Mouse (Mus musculus): Measurements from ENCODE around the gene Dpp8. TPM values are rescaled to one million over a fixed set of nuclear protein-coding genes. Genes with fewer than 3 reads are reported as not detected.

Gene Dpp8
- total RNA-seq, 1 experiment from 2014 or later: 99.4 TPM

- peak; percentile 89 for ATAC-seq (replicated peaks; ENCODE audit: insufficient number of reproducible peaks, low FRiP score, low TSS enrichment, poor library complexity, severe bottlenecking)
Observed at GRCm38 (mm10) chr9:65020991-65021886, 11.0 kb upstream of the Dpp8 start, which contains the start of gene Hacd3. TSS of gene Hacd3 (minus strand) at chr9:65021693.

GRCm38 (mm10) chr9:65021887-65022579 lies 10.2 kb upstream of the Dpp8 start:
- no peak for ATAC-seq (replicated peaks; ENCODE audit: insufficient number of reproducible peaks, low FRiP score, low TSS enrichment, poor library complexity, severe bottlenecking)

- no peak for ATAC-seq (replicated peaks; ENCODE audit: insufficient number of reproducible peaks, low FRiP score, low TSS enrichment, poor library complexity, severe bottlenecking)
Observed at GRCm38 (mm10) chr9:65022580-65023135, 9.6 kb upstream of the Dpp8 start.

GRCm38 (mm10) chr9:65023447-65023846 lies 8.8 kb upstream of the Dpp8 start:
- ATAC-seq (replicated peaks; ENCODE audit: insufficient number of reproducible peaks, low FRiP score, low TSS enrichment, poor library complexity, severe bottlenecking): no peak

- ATAC-seq (replicated peaks; ENCODE audit: insufficient number of reproducible peaks, low FRiP score, low TSS enrichment, poor library complexity, severe bottlenecking): no peak
Observed at GRCm38 (mm10) chr9:65027241-65027640, 5.0 kb upstream of the Dpp8 start.

GRCm38 (mm10) chr9:65028313-65028712 lies 3.9 kb upstream of the Dpp8 start:
- no peak for ATAC-seq (replicated peaks; ENCODE audit: insufficient number of reproducible peaks, low FRiP score, low TSS enrichment, poor library complexity, severe bottlenecking)

DNA sequence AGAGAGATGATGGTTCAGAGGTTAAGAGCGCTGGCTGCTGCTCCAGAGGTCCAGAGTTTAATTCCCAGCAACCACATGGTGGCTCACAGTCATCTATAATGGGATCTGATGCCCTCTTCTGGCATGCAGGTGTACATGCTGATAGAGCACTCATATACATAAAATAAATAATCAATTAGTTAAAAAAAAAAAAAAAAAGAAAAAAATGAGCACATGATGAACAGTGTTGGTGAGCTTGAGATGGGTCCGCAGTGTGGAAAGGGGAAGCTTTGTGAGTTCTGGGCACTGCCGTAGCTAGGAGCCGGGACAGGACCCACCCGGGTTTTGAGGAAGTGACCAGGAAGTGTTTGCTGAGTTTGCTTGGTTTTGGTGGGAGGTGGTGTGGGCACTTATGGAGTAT lies 859 bp upstream of the Dpp8 start:
- ATAC-seq (replicated peaks; ENCODE audit: insufficient number of reproducible peaks, low FRiP score, low TSS enrichment, poor library complexity, severe bottlenecking): peak; percentile 61

- ATAC-seq (replicated peaks; ENCODE audit: insufficient number of reproducible peaks, low FRiP score, low TSS enrichment, poor library complexity, severe bottlenecking): no peak
Observed at GRCm38 (mm10) chr9:65031894-65032268, 333 bp upstream of the Dpp8 start.

DNA sequence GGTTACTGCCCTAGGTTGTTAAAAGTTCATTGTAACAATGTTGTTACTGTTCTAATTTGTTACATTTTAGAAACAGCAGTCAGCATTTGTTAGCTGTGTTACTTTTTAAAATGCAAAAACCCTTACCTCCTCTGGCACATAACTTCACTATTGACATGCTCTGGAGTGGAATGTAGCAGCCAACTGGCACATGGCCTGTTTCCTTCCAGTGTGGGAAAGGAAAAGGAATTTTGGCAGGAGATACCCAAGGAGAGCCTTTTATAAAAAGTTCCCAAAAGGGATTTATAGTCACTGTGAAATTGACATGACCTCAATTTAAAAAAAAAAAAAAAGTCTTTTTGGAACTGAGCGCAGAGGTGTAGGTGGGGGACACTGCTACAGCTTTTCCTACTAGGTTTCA lies 4.2 kb downstream of the Dpp8 start:
- no peak for ATAC-seq (replicated peaks; ENCODE audit: insufficient number of reproducible peaks, low FRiP score, low TSS enrichment, poor library complexity, severe bottlenecking)

GRCm38 (mm10) chr9:65036861-65037260 lies 4.6 kb downstream of the Dpp8 start:
- ATAC-seq (replicated peaks; ENCODE audit: insufficient number of reproducible peaks, low FRiP score, low TSS enrichment, poor library complexity, severe bottlenecking): no peak

DNA sequence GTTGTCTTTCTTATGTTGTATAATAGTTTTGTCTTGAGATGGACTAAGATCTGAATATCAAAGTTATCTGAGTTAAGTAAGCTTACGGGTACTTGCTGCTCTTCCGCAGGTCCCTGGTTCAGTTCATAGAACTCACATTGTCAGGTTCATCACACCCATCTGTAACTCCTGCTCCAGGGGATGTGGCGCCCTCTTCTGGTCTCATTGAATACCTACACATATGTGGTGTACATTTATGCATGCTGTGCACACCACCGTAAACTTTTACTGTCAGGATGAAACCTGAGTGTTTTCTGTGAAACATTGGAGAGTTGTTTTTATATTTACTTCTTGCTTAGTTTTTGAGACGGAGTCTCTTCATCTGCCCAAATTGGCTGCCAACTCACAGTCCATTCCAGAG lies 9.2 kb downstream of the Dpp8 start:
- ATAC-seq (replicated peaks; ENCODE audit: insufficient number of reproducible peaks, low FRiP score, low TSS enrichment, poor library complexity, severe bottlenecking): no peak

DNA sequence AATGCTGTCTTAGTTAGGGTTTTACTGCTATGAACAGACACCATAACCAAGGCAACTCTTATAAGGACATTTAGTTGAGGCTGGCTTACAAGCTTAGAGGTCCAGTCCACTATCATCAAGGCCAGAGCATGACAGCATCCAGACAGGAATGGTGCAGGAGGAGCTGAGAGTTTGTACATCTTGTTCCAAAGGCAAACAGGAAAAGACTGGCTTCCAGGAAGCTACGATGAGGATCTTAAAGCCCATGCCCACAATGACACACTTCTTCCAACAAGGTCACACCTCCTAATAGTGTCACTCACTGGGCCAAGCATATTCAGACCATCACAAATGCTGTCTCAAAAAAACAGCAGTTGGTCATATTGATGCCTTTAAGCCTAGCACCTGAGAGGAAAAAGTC lies 14.8 kb downstream of the Dpp8 start:
- no peak for ATAC-seq (replicated peaks; ENCODE audit: insufficient number of reproducible peaks, low FRiP score, low TSS enrichment, poor library complexity, severe bottlenecking)

GRCm38 (mm10) chr9:65049422-65049821 lies 17.2 kb downstream of the Dpp8 start:
- no peak for ATAC-seq (replicated peaks; ENCODE audit: insufficient number of reproducible peaks, low FRiP score, low TSS enrichment, poor library complexity, severe bottlenecking)

GRCm38 (mm10) chr9:65050981-65051380 lies 18.8 kb downstream of the Dpp8 start:
- no peak for ATAC-seq (replicated peaks; ENCODE audit: insufficient number of reproducible peaks, low FRiP score, low TSS enrichment, poor library complexity, severe bottlenecking)

DNA sequence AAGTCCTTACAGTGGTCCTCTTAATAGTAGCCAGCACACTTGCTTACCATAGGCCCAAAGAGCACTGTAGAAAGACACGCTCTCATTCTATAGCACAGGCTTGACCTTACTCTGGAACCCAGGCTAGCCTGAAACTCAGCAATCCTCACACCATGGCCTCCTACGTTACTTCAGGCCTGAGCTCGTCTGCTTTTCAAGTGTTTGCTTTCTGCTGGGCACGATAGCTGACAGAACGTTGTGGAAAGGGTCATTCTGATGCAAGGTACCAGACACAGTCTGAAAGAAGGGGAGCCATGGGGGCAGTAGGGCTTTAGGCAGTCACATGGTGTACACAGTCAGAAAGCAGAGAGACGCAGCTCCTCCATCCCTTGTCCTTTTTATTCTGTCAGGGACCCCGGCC lies 32.0 kb downstream of the Dpp8 start:
- ATAC-seq (replicated peaks; ENCODE audit: insufficient number of reproducible peaks, low FRiP score, low TSS enrichment, poor library complexity, severe bottlenecking): no peak

- ATAC-seq (replicated peaks; ENCODE audit: insufficient number of reproducible peaks, low FRiP score, low TSS enrichment, poor library complexity, severe bottlenecking): no peak
Observed at GRCm38 (mm10) chr9:65070587-65070986, 38.4 kb downstream of the Dpp8 start.

GRCm38 (mm10) chr9:65073555-65073954 lies 41.3 kb downstream of the Dpp8 start:
- no peak for ATAC-seq (replicated peaks; ENCODE audit: insufficient number of reproducible peaks, low FRiP score, low TSS enrichment, poor library complexity, severe bottlenecking)

DNA sequence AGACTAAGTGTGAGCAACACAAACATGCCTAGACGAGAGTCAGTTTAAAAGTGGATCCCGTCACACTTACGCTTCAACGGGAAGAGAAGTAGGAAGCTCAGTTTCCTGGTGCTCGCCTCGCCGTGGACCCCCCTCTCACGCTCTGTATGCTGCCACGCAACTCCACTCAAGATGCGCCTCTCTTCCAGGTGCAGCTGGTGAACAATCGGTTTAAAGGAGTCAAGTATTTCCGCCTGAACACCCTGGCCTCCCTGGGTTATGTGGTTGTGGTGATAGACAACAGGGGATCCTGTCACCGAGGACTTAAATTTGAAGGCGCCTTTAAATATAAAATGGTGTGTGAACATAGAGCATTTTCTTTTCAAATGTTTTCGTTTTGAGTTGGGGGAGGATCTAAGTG lies 42.0 kb downstream of the Dpp8 start:
- ATAC-seq (replicated peaks; ENCODE audit: insufficient number of reproducible peaks, low FRiP score, low TSS enrichment, poor library complexity, severe bottlenecking): no peak

GRCm38 (mm10) chr9:65074855-65075493 lies 42.8 kb downstream of the Dpp8 start:
- peak; percentile 89 for ATAC-seq (replicated peaks; ENCODE audit: insufficient number of reproducible peaks, low FRiP score, low TSS enrichment, poor library complexity, severe bottlenecking)
